Mouse (Mus musculus) regulatory T cell (primary cell): ENCODE data around the gene Phactr1.

Source experiments
- in situ Hi-C: fragments of 300-600 bp; cut with MboI, MseI; formaldehyde crosslinking; loops from one replicate; pipeline ENCODE4 v1.15.1; 2025; ENCODE audit warnings: high pct_unique_total_duplicates

Phactr1 gene

GRCm38 (mm10) chr13:42757654-42758400 lies 77.4 kb downstream of the Phactr1 start:
- in situ Hi-C loops: no loop called here

DNA sequence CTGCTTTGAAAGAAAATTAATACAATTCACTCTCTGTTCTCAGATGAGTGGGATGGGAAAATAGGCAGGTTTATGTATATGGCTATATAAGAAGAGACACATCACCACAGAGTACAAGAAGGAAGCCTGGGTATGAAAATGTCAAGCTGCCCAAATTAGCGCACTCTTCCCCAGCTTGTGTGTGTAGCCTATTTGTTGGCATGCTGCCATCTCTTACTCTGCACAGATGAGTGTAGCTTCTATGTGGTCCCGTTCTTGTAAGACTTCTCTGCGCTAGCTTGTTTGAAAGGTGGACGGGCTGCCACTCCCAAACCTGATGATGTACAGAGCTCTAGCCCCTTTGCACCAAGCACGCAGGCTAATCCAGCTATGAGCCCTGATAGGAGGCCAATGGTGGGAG lies 78.7 kb downstream of the Phactr1 start:
- in situ Hi-C loops: no loop called here

- in situ Hi-C loops: no loop called here
Measured at GRCm38 (mm10) chr13:42760907-42761544, 80.6 kb downstream of the Phactr1 start.

GRCm38 (mm10) chr13:42772314-42772713 lies 91.9 kb downstream of the Phactr1 start:
- in situ Hi-C loops: no loop called here

DNA sequence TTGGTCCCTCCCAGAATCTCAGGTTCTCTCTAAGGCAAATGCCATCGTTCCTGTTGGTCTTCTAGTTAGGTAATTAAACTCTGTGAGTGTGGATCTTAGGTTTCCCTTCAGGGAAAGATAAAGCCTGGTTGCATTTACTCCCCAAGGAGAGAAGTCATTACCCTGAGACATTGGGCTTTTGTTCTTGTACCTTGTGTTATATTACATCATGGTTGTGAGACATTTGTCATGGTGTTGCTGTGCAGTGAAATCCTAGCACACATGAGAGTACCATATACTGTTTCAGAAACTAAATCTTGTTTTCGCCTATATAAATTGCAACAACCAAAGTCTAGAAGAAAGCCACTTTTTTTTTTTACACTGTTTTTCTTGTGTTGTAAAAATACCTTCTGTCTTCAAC lies 93.6 kb downstream of the Phactr1 start:
- in situ Hi-C loops: no loop called here

DNA sequence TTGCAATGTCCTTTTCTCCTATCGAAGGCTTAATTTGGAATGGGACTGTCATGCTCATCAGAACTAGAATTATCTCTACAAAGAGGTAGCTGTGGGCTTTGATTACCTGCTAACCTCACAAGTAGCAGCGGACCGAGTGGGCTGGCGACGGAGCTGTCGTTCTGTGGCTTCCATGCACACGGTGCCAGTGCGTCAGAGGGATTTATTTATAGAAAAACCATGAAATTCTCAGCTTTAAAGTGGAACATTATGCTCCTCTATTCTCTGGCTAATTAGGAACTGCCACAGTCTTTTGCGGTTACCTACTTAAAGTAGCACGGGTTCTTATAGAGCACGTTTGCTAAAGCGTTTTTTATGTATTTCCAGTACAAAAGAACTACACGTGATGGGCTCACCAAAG lies 101.7 kb downstream of the Phactr1 start:
- in situ Hi-C loops: loop anchor here (25.0 kb wide), 1 partner anchor 570 kb away; no protein-coding TSS in a partner anchor

DNA sequence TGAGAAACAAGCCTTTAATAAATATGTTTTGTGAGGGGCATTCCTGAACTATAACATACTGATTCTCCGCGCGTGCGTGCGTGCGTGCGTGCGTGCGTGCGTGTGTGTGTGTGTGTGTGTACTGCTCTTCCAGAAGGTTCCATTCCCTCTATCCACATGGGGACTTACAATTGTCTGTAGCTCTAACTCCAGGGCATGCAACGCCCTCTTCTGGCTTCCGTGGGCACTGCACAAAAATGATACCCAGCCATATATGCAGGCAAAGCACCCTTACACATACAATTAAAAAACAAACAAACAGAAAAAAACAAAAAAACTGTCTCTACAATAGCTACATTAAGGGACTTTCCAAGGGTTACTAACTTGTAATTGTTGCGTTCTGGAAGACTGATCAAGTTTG lies 108.8 kb downstream of the Phactr1 start:
- in situ Hi-C loops: loop anchor here (25.0 kb wide), 1 partner anchor 577 kb away; no protein-coding TSS in a partner anchor

DNA sequence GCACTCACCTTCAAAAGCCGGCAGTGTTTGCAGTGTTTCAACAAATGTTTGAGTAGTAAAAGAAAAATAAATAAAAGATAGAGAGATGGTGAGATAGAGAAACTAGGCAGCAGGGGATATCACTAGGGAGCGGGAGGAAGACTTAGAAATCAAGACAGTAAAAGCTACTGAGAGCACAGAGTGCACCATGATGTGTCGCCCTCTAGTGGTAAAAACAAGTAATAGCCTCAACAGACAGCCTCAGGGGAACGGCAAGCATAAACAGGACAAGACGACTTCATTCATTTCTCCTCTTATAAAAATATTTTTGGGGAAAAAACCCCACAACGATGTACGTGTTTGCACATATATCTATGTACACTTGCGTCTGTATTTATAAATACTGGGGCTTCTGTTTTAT lies 111.9 kb downstream of the Phactr1 start:
- in situ Hi-C loops: loop anchor here (25.0 kb wide), 1 partner anchor 580 kb away; no protein-coding TSS in a partner anchor

DNA sequence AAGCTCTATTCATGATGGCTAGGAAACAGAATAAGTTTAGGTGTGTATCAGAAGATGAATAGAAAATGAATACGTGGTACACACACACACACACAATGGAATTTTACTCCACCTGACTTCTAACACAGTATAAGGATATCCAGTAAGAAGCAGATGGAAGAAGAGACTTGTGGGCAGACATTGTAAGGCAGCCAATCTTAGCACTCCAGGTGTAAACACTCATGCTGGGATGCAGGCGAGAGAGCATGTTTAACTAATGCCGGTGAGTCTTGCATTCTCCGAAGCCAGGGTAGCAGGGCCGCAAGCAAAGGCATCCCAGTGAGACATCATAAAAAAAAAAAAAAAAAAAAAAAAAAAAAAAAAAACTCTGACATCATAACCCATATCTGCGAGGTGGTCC lies 120.1 kb downstream of the Phactr1 start:
- in situ Hi-C loops: no loop called here

GRCm38 (mm10) chr13:42804314-42804713 lies 123.9 kb downstream of the Phactr1 start:
- in situ Hi-C loops: no loop called here

- in situ Hi-C loops: no loop called here
Measured at GRCm38 (mm10) chr13:42812762-42813161, 132.3 kb downstream of the Phactr1 start.

DNA sequence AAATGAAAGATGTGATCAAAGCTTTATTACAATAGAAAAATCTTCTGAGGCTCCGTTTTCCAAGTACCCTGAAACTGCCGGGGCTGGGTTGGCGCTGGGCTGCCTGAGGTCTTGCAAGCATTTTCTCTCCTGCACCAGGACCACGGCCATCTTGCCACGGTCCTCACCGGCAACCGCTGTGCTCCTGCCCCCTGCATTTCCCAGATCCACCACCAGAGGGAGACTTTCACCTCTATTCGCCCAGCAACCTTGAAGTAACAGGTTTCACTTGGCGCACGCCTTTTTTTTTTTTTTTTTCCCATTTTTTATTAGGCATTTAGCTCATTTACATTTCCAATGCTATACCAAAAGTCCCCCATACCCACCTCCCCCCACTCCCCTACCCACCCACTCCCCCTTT lies 138.0 kb downstream of the Phactr1 start:
- in situ Hi-C loops: no loop called here

GRCm38 (mm10) chr13:42820513-42820912 lies 140.1 kb downstream of the Phactr1 start:
- in situ Hi-C loops: no loop called here

- in situ Hi-C loops: no loop called here
Measured at GRCm38 (mm10) chr13:42821426-42822106, 141.1 kb downstream of the Phactr1 start.

DNA sequence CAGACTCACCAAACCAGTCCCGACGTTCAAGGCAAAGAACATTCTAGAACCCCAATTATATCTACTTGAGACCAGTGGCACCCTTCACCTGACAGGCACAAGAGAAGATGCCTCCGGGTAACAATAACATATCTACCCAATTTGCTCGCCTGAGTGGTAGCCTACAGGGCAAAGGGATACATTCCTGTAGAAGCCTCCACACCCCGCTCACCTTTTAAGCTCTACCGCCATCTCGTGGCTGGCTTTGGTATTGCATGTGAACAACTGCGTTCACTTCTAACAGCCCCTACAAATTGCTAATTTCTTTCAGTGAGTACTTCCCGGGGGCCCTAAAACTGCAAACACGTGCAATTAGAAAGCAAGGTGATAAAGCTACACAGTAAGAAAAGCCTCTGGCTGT lies 142.1 kb downstream of the Phactr1 start:
- in situ Hi-C loops: no loop called here

GRCm38 (mm10) chr13:42823875-42824274 lies 143.5 kb downstream of the Phactr1 start:
- in situ Hi-C loops: no loop called here

- in situ Hi-C loops: loop anchor here (25.0 kb wide), 1 partner anchor 511 kb away; no protein-coding TSS in a partner anchor
Measured at GRCm38 (mm10) chr13:42826602-42827001, 146.2 kb downstream of the Phactr1 start.

- in situ Hi-C loops: loop anchor here (25.0 kb wide), 1 partner anchor 508 kb away; no protein-coding TSS in a partner anchor
Measured at GRCm38 (mm10) chr13:42828978-42829377, 148.6 kb downstream of the Phactr1 start.

DNA sequence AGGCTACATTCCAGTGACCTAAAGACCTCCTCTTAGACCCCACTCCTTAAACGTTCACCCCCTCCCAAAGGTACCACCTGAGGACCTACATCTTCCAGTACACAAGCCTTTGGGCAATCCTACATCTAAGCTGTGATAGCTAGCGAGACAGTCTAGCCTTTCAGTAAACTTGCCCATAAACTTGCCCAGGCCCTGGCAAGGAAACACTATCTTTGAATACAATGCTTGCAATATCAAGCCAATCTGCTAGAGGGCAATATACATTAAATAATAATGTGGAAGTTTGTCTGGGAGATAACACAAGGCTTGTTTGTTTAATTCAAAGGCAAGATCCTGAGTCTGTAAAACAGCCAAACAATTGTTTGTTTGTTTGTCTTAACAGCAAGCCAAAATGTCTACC lies 155.0 kb downstream of the Phactr1 start:
- in situ Hi-C loops: loop anchor here (25.0 kb wide), 1 partner anchor 502 kb away; no protein-coding TSS in a partner anchor

DNA sequence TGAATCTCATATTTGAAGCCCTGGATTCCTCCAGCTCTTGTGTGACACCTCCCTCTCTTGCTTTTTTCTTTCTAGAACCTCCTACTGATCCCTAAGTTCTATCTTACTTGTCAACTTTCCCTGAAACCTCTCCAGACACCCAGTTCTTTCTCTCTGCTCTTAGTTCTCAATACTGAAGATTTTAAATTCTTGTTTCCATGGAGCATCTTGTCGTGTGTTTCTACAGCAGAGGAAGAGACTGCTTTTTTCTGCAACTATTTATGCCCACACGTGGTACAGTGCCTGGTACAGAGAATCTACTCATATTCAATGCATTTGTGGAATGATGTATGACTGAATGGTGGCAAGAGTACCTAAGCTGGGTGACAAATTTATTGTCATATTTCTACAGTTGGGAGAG lies 158.9 kb downstream of the Phactr1 start:
- in situ Hi-C loops: loop anchor here (25.0 kb wide), 1 partner anchor 498 kb away; no protein-coding TSS in a partner anchor

DNA sequence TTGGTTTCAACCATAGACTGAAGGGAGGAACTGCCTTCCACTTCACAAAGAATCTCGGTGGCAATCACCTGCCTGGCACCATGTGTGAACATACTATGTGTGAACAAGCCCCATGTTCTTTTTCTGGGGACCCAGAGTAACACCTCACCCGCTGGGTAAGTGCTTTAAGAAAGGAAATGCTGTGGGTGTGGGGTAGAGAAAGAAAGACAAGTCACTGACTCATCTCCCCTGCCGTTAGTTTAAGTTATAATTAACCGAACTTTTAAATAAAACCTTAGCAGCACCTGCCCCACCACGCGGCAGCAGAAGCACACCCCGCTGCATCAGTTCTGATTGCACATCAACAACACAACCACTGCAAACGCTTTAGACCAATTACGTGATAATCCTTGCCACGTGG lies 171.7 kb downstream of the Phactr1 start:
- in situ Hi-C loops: no loop called here

GRCm38 (mm10) chr13:42853900-42854595 lies 173.6 kb downstream of the Phactr1 start:
- in situ Hi-C loops: no loop called here
